Mouse (Mus musculus) forebrain, embryonic 16.5 days (tissue): ENCODE data around the gene Lad1. TPM values are rescaled to one million over a fixed set of nuclear protein-coding genes. Genes with fewer than 3 reads are reported as not detected.

ENCODE experiments used
- ATAC-seq: fragments of 200-750 bp; cut with Nextera tagmentation; 2 replicates; pipeline ENCODE4 v1.8.0; 2017; ENCODE audit warnings: mild to moderate bottlenecking, moderate library complexity
- H3K27ac ChIP-seq: fragments of 300-500 bp; sonication (generic); 2 replicates; pipeline ENCODE4 v1.5.1; 2014; ENCODE audit warnings: low read length, control low read depth
- H3K27me3 ChIP-seq: fragments of 300-500 bp; sonication (generic); replicated peaks from 2 replicates; pipeline ENCODE4 v1.6.1; 2014; ENCODE audit warnings: low read length; ENCODE audit not compliant: control insufficient read depth, insufficient read depth
- H3K36me3 ChIP-seq: fragments of 300-500 bp; sonication (generic); 2 replicates; pipeline ENCODE4 v1.6.1; 2014; ENCODE audit not compliant: control insufficient read depth, insufficient read depth
- H3K4me1 ChIP-seq: fragments of 300-500 bp; sonication (generic); replicated peaks from 2 replicates; pipeline ENCODE4 v1.6.1; 2014; ENCODE audit warnings: low read length; ENCODE audit not compliant: control insufficient read depth, insufficient read depth
- H3K4me2 ChIP-seq: fragments of 300-500 bp; sonication (generic); 2 replicates; pipeline ENCODE4 v1.6.1; 2014; ENCODE audit warnings: mild to moderate bottlenecking, low read length, control low read depth
- H3K4me3 ChIP-seq: fragments of 300-500 bp; sonication (generic); replicated peaks from 2 replicates; pipeline ENCODE4 v1.5.1; 2014; ENCODE audit warnings: mild to moderate bottlenecking, low read length, control low read depth
- H3K9ac ChIP-seq: fragments of 300-500 bp; sonication (generic); replicated peaks from 2 replicates; pipeline ENCODE4 v1.6.1; 2014; ENCODE audit warnings: low read depth, low read length, control low read depth
- H3K9me3 ChIP-seq: fragments of 300-500 bp; sonication (generic); 2 replicates; pipeline ENCODE4 v1.6.1; 2016; ENCODE audit warnings: low read length; ENCODE audit not compliant: control insufficient read depth
- WGBS: fragments of 180-500 bp; shearing (Covaris S2); extraction: QIAGEN DNeasy Blood & Tissue Kit; methylation state at CpG from one replicate; pipeline ENCODE4 v1.1.7; 2014; 5-methylcytosine and 5-hydroxymethylcytosine counted together
- polyA plus RNA-seq: library from polyadenylated mRNA; unstranded; fragments of >200 nt; fragmentation: Nextera tagmentation; extraction: Ambion mirVana; gene quantifications from 2 replicates; pipeline ENCODE4 v1.2.1, GENCODE M21; 2015

Gene Lad1
- polyA plus RNA-seq, 1 experiment from 2014 or later = 0.44 TPM

DNA sequence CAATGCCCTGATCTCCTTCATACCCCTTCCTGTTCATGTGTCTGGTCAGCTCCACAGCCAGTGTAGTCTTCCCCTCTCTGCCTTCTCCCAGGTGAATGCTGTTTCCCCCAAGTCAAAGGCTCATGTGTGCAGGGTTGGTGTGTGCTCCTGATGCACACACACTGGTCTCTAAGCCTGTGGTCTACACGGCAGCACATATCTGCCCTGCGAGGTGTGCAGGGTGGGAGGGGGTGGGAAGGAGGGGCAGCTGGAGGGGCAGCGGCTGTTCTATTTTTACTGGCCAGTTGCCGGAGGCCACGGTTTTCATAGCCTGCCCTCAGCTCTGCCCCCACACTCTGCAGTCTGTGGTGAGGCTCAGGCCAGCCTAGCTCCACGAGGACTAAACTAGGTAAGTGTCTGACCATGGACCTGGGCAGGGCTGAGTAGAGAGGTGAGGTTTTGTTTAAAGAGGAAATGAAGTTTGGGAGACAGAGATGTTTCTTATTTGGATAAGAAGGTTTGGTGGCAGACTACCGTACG is 19.2 kb upstream of the Lad1 start:
- WGBS = 80% methylated on average over 8 of the region's 8 CpGs
- Histone ChIP-seq H3K4me2 (no peak overlapping the region), H3K9me3 (no peaks in the 10 kb centered on the region), H3K9ac (no peak overlapping the region), H3K4me3 (no peak overlapping the region), H3K27me3 (no peaks in the 10 kb centered on the region), H3K27ac (no peak overlapping the region), H3K4me1 (peaks cover 4% of the 10 kb centered on the region), H3K36me3 (no peaks in the 10 kb centered on the region)
- no peak for ATAC-seq

DNA sequence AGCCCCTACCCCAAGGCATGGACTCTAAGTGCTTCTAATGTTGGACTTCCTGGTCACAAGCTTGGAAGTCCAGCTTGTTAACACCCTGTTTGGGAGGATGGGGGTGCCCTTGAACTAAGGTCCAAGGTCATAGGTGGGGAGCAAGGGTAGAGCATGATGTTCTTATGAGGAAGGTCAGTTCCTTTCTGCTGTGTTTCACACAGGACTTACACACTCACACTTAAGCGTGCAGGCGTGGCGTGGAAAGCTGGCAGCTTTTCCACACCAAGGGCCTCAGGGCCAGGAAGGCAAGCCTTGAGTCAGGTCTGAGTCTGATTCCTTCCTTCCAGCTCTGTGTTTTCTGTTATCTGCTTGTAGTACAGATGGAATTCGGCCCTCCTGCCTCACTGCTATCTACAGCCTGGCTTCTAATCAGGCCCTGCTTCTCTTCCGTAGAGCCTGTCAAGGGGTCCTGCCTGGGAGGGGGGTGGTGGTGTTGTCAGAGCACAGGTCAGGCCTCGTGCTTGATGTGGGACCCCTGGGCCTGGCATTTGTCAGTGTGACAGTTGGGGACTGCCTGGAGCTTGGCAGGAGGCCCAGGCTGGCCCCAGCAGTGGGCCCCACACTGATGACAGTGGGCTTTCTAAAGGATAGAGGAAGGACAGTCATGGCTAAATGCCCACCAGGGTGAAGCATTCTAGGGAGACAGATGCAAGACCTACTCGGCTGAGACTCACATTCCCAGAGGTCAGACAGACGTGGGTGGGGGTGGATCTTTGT is 18.0 kb upstream of the Lad1 start:
- Histone ChIP-seq H3K4me1 (peaks cover 4% of the 10 kb centered on the region), H3K9me3 (no peaks in the 10 kb centered on the region), H3K9ac (no peak overlapping the region), H3K4me3 (no peak overlapping the region), H3K27me3 (no peaks in the 10 kb centered on the region), H3K27ac (no peak overlapping the region), H3K36me3 (no peaks in the 10 kb centered on the region), H3K4me2 (no peak overlapping the region)
- ATAC-seq = no peak
- WGBS = 48% methylated on average over 8 of the region's 8 CpGs

DNA sequence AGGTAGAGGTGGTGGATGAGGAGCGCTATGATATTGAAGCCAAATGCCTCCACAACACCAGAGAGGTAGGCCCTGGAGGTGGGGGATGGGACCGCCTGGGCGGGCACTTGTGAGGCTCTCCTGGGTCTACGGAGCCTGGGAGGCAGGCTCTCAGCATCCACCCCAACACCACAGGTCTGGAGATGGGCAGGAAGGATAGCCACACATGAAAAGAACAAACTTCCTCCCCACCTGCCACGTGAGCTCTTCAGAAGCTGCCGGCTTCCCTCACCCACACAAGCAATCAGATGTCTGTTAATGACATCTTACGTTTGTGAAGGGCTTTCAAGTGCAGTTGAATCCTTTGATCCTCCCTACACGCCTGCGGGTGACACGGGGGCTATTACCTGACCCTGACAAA is 10.9 kb upstream of the Lad1 start:
- Histone ChIP-seq H3K9me3 (no peaks in the 10 kb centered on the region), H3K36me3 (no peaks in the 10 kb centered on the region), H3K4me3 (no peak overlapping the region), H3K9ac (no peak overlapping the region), H3K4me2 (no peak overlapping the region), H3K4me1 (peaks cover under 1% of the 10 kb centered on the region), H3K27ac (no peak overlapping the region), H3K27me3 (no peaks in the 10 kb centered on the region)
- WGBS = 60% methylated on average over 10 of the region's 10 CpGs
- ATAC-seq = no peak

DNA sequence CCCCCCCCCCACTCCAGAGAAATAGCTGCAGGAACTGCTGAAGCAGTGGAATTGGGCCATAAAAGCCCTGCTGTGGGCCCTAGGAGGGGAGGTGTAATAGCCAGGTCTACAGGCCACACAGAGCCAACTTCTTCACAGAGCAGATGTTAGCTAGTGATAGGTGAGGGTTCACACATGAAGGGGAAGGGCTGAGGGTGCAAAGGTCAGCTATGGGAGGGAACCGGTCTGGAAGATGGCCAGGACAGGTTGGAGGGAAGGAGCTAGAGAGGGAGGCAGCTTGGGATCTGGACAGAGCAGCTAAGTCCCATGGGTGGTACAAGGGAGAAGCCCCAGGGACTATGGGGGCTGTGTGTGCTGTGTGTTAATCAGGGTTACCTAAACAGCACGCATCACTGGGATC is 8.2 kb upstream of the Lad1 start:
- ATAC-seq = no peak

DNA sequence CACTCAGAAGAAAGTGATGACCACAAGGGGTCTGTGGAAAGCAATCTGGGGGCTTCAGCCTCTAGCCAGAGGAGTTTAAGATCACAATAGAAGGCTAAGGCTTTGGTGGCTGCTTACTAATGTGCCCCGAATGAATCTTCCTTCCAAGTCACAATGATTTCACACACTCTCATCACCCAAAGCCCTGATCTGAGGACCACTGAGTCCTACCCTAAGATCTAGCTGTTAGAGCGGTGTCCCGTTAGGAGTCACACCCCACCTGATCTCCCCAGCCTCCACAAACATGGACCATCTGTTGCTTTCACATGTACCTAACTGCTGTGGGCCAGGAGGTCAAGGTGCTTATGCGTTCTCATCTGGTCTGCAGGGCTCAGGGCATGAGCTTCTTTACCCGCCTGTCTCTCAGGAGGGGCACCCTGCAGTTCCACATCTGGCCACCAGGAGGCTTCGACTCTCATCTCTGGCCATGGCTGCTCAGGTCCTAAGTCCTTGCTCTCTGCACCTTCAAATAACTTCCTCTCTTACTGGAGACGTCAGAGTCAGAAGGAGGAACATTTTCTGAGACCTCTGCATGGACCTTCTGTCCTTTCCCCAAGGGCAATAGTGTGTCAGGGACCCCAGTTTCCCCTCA is 7.3 kb upstream of the Lad1 start:
- Histone ChIP-seq H3K27ac (no peak overlapping the region), H3K27me3 (no peaks in the 10 kb centered on the region)

More for the DNA sequence above, 8.2 kb upstream of the Lad1 start:
- peaks cover 8% of the 10 kb centered on the region for H3K4me1 ChIP-seq
- WGBS = 92% methylated on average over 2 of the region's 2 CpGs
- H3K9ac ChIP-seq = no peak overlapping the region
- no peak overlapping the region for H3K4me2 ChIP-seq
- no peaks in the 10 kb centered on the region for H3K27me3 ChIP-seq
- H3K27ac ChIP-seq = no peak overlapping the region
- H3K36me3 ChIP-seq = no peaks in the 10 kb centered on the region
- H3K4me3 ChIP-seq = no peak overlapping the region
- no peaks in the 10 kb centered on the region for H3K9me3 ChIP-seq

DNA sequence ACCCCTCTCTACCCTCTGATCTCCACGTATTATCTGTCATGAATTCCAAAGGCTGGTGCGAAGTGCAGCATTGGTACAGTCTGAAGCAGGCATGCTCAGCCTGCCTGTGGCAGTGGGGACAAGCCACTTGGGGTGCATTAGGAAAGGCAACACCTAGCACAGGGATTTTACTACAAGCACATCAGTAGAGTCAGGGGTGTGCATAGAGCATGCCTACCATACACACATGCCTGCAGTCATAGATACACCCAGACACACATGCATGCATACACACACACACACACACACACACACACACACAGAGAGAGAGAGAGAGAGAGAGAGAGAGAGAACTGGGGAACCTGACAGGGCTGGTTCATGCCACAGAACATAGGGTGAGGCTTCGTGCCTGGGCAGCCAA is 6.2 kb upstream of the Lad1 start:
- H3K4me3 ChIP-seq = no peak overlapping the region
- H3K9ac ChIP-seq = no peak overlapping the region
- no peak overlapping the region for H3K4me2 ChIP-seq
- ATAC-seq = no peak
- H3K27ac ChIP-seq = no peak overlapping the region
- H3K36me3 ChIP-seq = no peaks in the 10 kb centered on the region
- 70% methylated on average over 3 of the region's 3 CpGs for WGBS
- H3K4me1 ChIP-seq = peaks cover 8% of the 10 kb centered on the region
- H3K9me3 ChIP-seq = no peaks in the 10 kb centered on the region
- H3K27me3 ChIP-seq = peaks cover 7% of the 10 kb centered on the region

More for the DNA sequence above, 7.3 kb upstream of the Lad1 start:
- no peaks in the 10 kb centered on the region for H3K9me3 ChIP-seq
- peaks cover 8% of the 10 kb centered on the region for H3K4me1 ChIP-seq
- H3K4me2 ChIP-seq = no peak overlapping the region
- no peak overlapping the region for H3K9ac ChIP-seq
- no peak overlapping the region for H3K4me3 ChIP-seq
- no peak for ATAC-seq
- 37% methylated on average over 7 of the region's 7 CpGs for WGBS
- H3K36me3 ChIP-seq = no peaks in the 10 kb centered on the region

DNA sequence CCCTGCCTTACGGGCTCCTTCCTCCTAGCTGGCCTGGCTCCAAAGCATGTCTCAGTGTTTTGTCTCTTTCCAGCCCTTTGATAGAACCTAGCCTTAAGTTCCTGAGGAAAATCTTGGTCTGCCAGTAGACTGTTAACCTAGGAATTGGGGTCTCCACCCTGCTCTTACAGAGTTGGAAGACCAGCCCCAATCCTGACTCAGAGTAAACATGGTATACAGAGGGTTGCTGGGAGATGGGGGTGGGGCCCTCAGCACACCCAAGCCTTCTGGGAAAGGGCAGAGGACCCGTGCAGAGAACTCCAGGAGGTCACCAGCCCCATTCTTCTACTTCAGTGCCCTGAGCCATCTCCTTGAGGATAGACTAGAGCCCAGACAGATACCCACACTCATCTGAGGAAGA is 5.8 kb upstream of the Lad1 start:
- peaks cover 8% of the 10 kb centered on the region for H3K4me1 ChIP-seq

DNA sequence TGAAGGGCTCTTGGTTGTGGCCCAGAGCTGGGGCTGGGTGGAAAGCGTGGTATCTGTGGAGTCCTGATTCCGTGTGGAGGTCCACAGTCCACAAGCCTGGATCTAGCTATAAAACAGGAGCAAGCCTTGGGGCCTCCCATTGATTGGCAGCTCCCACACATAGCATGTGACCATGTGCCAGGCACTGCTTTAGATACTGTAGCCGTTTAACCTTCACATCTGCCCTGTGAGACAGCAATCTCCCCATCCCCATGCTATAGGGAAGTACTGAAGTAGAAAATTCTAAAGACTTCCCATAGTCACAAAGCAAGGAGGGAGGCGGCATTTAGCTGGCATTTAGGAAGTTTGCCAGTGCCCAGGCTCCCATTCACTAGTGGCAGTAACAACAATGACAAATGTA is 5.3 kb upstream of the Lad1 start:
- H3K4me2 ChIP-seq = no peak overlapping the region
- peaks cover 16% of the 10 kb centered on the region for H3K27me3 ChIP-seq
- 44% methylated on average over 4 of the region's 4 CpGs for WGBS

More for the DNA sequence above, 5.8 kb upstream of the Lad1 start:
- no peaks in the 10 kb centered on the region for H3K36me3 ChIP-seq
- no peak overlapping the region for H3K27ac ChIP-seq
- H3K9ac ChIP-seq = no peak overlapping the region
- 20% methylated on average over 2 of the region's 2 CpGs for WGBS
- H3K4me2 ChIP-seq = no peak overlapping the region
- H3K4me3 ChIP-seq = no peak overlapping the region
- H3K9me3 ChIP-seq = no peaks in the 10 kb centered on the region
- H3K27me3 ChIP-seq = peaks cover 11% of the 10 kb centered on the region
- no peak for ATAC-seq

DNA sequence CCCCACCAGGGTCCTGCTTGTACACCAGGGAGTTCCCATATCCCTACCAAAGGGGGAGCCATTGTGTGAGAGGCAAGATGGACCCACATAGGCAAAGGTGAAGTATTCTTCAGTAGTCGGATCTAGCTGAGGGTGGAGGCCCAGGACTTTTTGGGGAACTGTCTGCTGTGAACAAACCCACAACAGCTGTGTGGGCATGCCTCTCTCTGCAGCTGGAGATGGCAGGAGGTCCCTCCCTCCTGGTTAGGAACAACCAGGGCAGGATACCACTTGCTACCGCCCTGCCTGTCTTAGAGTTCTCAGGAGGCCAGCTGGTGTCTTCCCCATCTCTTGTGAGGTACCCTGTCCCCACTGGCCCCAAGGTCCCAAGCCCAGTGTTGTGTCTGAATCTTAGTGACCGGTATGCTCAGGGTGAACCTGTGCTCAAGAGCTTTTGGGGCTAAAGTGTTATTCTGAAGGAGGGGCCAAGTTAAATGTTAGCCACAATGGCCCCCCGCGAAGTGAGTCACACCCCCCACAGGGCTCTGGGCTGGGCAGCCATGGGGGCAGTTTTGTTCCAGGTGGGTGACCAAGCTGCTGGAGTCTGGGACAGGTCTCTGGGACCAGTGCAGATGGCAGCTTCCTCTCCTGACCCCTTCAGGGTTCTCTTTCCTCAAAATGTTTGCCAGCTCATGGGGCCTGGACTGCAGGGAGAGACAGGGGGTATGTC is 4.6 kb upstream of the Lad1 start:
- no peak overlapping the region for H3K27ac ChIP-seq

More for the DNA sequence above, 5.3 kb upstream of the Lad1 start:
- peak; percentile 52; the same call in 1 of the 2 replicates for ATAC-seq
- Histone ChIP-seq H3K9ac (no peak overlapping the region), H3K4me3 (no peak overlapping the region), H3K27ac (no peak overlapping the region), H3K9me3 (no peaks in the 10 kb centered on the region), H3K4me1 (peaks cover 8% of the 10 kb centered on the region), H3K36me3 (no peaks in the 10 kb centered on the region)

More for the DNA sequence above, 4.6 kb upstream of the Lad1 start:
- WGBS = 91% methylated on average over 5 of the region's 5 CpGs
- ATAC-seq = no peak
- H3K4me3 ChIP-seq = no peak overlapping the region
- H3K36me3 ChIP-seq = no peaks in the 10 kb centered on the region
- H3K9ac ChIP-seq = no peak overlapping the region
- H3K9me3 ChIP-seq = no peaks in the 10 kb centered on the region
- H3K4me2 ChIP-seq = no peak overlapping the region
- H3K4me1 ChIP-seq = peaks cover 16% of the 10 kb centered on the region
- H3K27me3 ChIP-seq = peaks cover 18% of the 10 kb centered on the region
